Mouse (Mus musculus) midbrain, embryonic 15.5 days (tissue): ENCODE data around the gene Emd. TPM values are rescaled to one million over a fixed set of nuclear protein-coding genes. Genes with fewer than 3 reads are reported as not detected.

Experiments
- ATAC-seq: fragments of 200-750 bp; cut with Nextera tagmentation; replicated peaks from 2 replicates; pipeline ENCODE4 v1.8.0; 2017; ENCODE audit warnings: moderate TSS enrichment
- H3K27ac ChIP-seq: fragments of 300-500 bp; sonication (generic); 2 replicates; pipeline ENCODE4 v1.5.1; 2015; ENCODE audit warnings: mild to moderate bottlenecking, inconsistent platforms
- H3K27me3 ChIP-seq: fragments of 300-500 bp; sonication (generic); replicated peaks from 2 replicates; pipeline ENCODE4 v1.6.1; 2015; ENCODE audit warnings: inconsistent platforms
- H3K36me3 ChIP-seq: fragments of 300-500 bp; sonication (generic); replicated peaks from 2 replicates; pipeline ENCODE4 v1.6.1; 2015; ENCODE audit warnings: inconsistent platforms
- H3K4me1 ChIP-seq: fragments of 300-500 bp; sonication (generic); 2 replicates; pipeline ENCODE4 v1.6.1; 2015; ENCODE audit warnings: inconsistent platforms
- H3K4me2 ChIP-seq: fragments of 300-500 bp; sonication (generic); 2 replicates; pipeline ENCODE4 v1.6.1; 2015; ENCODE audit warnings: inconsistent platforms, mild to moderate bottlenecking, moderate library complexity
- H3K4me3 ChIP-seq: fragments of 300-500 bp; sonication (generic); 2 replicates; pipeline ENCODE4 v1.5.1; 2015; ENCODE audit warnings: mild to moderate bottlenecking, inconsistent platforms
- H3K9ac ChIP-seq: fragments of 300-500 bp; sonication (generic); 2 replicates; pipeline ENCODE4 v1.6.1; 2015; ENCODE audit warnings: mild to moderate bottlenecking, inconsistent platforms
- H3K9me3 ChIP-seq: fragments of 300-500 bp; sonication (generic); 2 replicates; pipeline ENCODE4 v1.6.1; 2016; ENCODE audit warnings: inconsistent platforms
- WGBS: fragments of 180-500 bp; shearing (Covaris S2); methylation state at CpG from one replicate; pipeline ENCODE4 v1.1.7; 2015; ENCODE audit warnings: mixed read lengths; 5-methylcytosine and 5-hydroxymethylcytosine counted together
- polyA plus RNA-seq: library from polyadenylated mRNA; unstranded; fragments of >200 nt; fragmentation: Nextera tagmentation; extraction: Ambion mirVana; gene quantifications from 2 replicates; pipeline ENCODE4 v1.2.1, GENCODE M21; 2015

Emd gene
- polyA plus RNA-seq, 1 experiment from 2014 or later: 17.7 TPM

DNA sequence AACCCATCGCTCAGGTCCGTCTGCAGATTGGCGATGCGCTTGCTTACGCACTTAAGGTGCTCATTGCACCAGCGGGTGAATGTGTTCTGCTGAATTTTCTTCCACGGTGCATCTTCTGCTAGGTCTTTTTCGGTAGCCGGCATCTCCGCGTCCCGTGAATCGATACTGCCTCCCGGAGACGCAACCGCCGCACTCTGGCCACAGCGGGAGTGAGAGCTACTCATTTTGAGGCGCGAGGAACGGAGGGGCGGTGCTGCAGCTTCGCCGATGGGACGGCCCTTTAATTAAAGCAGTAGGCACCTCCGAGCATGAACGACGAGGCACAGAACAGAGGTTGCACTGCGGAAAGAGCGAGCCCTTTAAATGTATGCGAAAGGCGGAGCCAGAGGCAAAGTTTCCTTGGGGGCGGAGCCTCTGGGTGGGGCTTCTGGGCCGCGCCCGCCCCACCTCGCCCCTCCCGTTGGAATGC, 8.2 kb upstream of the Emd start:
- Histone ChIP-seq H3K27ac (peak overlapping the region; percentile 89), H3K4me3 (peak overlapping the region; percentile 57), H3K36me3 (0 out of 2 replicates have a peak, but pooled peaks cover 8% of the 10 kb centered on the region), H3K9me3 (no peaks in the 10 kb centered on the region), H3K4me1 (peaks cover 19% of the 10 kb centered on the region), H3K9ac (peak overlapping the region; percentile 58), H3K27me3 (no peaks in the 10 kb centered on the region), H3K4me2 (peak overlapping the region; percentile 57)
- peak; percentile 92 for ATAC-seq
- WGBS: 23% methylated on average over 38 of the region's 38 CpGs

DNA sequence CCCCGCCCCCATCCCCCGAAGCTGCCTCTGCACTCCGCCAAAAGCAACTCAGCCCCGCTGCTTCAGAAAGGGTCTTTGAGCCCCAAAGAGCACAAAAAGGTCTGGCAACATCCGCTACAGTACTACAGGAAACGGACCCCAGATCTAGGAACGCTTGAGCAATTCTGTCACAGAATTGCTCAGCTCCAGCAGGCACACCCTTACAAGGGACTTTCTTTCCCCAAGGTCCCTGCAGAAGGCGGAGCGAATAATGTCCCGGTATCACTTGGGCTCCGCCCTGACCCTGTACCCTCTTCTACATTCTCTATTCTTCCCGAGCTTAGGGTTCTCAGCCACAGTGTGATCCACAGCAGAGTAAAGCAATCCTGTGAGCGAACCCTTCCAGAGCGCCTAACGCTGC, 7.8 kb upstream of the Emd start:
- peak overlapping the region; percentile 89 for H3K27ac ChIP-seq
- H3K9ac ChIP-seq: no peak overlapping the region
- H3K9me3 ChIP-seq: no peaks in the 10 kb centered on the region
- H3K36me3 ChIP-seq: 0 out of 2 replicates have a peak, but pooled peaks cover 3% of the 10 kb centered on the region
- H3K4me1 ChIP-seq: peaks cover 19% of the 10 kb centered on the region
- peak; percentile 18 for ATAC-seq
- WGBS: 21% methylated on average over 15 of the region's 15 CpGs
- peak overlapping the region; percentile 57 for H3K4me3 ChIP-seq
- H3K4me2 ChIP-seq: peak overlapping the region; percentile 57
- no peaks in the 10 kb centered on the region for H3K27me3 ChIP-seq

DNA sequence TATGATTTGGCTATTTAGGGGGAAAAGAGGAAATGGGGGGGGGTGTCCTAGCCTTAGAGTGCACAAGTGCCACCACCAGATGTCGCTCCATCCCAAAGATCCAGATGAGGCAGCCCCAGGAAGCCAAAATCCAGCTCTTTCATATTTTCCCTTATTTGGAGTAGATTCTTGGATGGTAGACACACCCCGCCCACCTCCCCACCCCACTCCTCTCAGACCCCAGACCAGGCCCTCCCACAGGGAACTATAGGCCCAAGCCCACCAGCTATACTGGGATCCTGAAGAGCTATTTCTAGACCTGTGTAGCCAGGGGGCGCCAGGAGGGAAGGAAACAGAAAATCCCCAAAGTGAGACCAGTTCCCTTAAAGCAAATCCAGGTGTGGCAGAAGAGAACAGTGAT, 5.8 kb upstream of the Emd start:
- Histone ChIP-seq H3K27ac (peak overlapping the region; percentile 3; the same call in 1 of the 2 replicates), H3K36me3 (no peaks in the 10 kb centered on the region), H3K9ac (no peak overlapping the region), H3K4me1 (peaks cover 8% of the 10 kb centered on the region; the same call in 1 of the 2 replicates), H3K9me3 (no peaks in the 10 kb centered on the region), H3K4me2 (peak overlapping the region; percentile 72), H3K4me3 (no peak overlapping the region), H3K27me3 (no peaks in the 10 kb centered on the region)
- ATAC-seq: no peak
- 21% methylated on average over 3 of the region's 3 CpGs for WGBS

DNA sequence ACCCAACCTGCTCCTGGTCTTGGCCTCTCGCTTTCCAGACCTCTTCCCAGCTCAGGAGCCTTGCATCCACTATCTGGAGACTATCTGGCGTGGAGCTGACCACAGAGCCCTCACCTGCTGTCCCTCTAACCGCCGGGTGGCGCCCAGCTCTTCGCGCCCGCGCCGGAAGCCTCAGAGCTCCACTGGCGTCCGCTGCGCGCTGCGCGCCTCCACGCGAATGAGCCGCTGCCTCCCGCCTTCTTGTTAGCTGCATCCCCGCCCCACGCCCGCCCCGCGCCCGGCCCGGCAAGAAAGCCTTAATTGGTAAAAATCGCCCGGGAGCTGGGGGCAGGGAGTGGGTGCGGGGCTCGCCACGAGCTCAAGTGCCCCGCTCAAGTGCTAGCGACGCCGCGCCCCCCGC, 4.9 kb upstream of the Emd start, which contains the start of gene Flna:
Flna (minus strand) TSS at position 206 of the 400 bp plus-strand sequence.
- Histone ChIP-seq H3K36me3 (no peaks in the 10 kb centered on the region), H3K4me2 (peak within 1 kb of the TSS; percentile 72), H3K9ac (peak within 1 kb of the TSS; percentile 46), H3K27ac (peak within 1 kb of the TSS; percentile 60), H3K4me3 (peak within 1 kb of the TSS; percentile 44), H3K4me1 (peaks cover 4% of the 10 kb centered on the region; the same call in 1 of the 2 replicates), H3K9me3 (no peaks in the 10 kb centered on the region), H3K27me3 (no peaks in the 10 kb centered on the region)
- WGBS: 12% methylated on average over 38 of the region's 38 CpGs
- ATAC-seq: no peak

DNA sequence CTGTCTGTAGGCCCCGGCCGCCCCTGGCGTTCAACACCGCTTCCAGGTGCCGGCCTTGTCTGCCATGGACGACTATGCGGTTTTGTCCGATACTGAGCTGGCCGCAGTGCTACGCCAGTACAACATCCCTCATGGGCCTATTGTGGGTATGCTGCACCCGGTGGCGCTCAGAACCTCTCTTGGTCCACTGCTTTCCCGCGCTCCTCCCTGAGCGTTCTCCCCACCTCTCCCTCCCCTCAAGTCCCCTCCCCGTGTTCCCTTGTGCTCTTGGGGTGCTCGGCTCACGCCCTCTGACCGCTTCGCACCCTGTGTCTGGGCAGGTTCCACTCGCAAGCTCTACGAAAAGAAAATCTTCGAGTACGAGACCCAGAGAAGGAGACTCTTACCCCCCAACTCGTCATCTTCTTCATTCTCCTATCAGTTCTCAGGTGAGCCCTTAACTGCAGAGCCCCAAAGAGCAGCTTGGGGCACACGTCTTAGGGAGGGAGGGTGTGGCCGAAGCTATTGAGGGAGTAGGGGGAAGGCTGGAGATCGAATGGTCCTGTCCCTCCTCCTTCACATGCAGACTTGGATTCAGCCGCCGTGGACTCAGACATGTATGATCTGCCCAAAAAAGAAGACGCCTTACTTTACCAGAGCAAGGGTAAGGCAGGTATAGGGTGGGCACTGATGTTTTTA, 540 bp downstream of the Emd start:
- H3K27ac ChIP-seq: peak overlapping the region; percentile 90
- no peaks in the 10 kb centered on the region for H3K9me3 ChIP-seq
- 30% methylated on average over 29 of the region's 31 CpGs for WGBS
- H3K9ac ChIP-seq: peak overlapping the region; percentile 67
- no peaks in the 10 kb centered on the region for H3K27me3 ChIP-seq
- peaks cover 7% of the 10 kb centered on the region for H3K4me1 ChIP-seq
- peak; percentile 34 for ATAC-seq
- H3K4me2 ChIP-seq: peak overlapping the region; percentile 64
- H3K4me3 ChIP-seq: peak overlapping the region; percentile 61
- H3K36me3 ChIP-seq: no peaks in the 10 kb centered on the region; the same call in 1 of the 2 replicates

DNA sequence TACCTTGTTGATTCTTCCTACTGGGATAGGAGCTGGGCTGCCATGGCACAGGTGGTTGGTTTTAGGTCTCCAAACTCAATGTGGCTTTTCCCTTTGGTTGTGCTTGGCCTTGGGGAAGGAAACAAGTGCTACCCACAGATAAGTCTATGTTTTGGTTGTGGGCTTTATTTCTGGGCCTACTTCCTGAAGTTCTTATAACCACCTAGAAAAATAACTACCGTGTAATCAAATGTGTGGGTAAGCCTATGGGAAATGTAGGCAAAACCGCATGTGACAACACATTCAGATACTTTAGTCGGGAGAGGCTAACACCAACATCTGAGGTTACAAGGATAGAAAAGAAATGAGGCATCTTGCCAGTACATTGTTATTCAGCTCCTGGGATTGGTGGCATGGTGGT, 3.3 kb downstream of the Emd start:
- no peaks in the 10 kb centered on the region for H3K27me3 ChIP-seq
- H3K36me3 ChIP-seq: no peaks in the 10 kb centered on the region; the same call in 1 of the 2 replicates
- H3K27ac ChIP-seq: no peak overlapping the region
- no peak for ATAC-seq
- no peak overlapping the region for H3K4me3 ChIP-seq
- no peak overlapping the region for H3K9ac ChIP-seq
- H3K9me3 ChIP-seq: no peaks in the 10 kb centered on the region
- H3K4me2 ChIP-seq: no peak overlapping the region
- 92% methylated on average over 3 of the region's 3 CpGs for WGBS
- H3K4me1 ChIP-seq: peaks cover 7% of the 10 kb centered on the region

DNA sequence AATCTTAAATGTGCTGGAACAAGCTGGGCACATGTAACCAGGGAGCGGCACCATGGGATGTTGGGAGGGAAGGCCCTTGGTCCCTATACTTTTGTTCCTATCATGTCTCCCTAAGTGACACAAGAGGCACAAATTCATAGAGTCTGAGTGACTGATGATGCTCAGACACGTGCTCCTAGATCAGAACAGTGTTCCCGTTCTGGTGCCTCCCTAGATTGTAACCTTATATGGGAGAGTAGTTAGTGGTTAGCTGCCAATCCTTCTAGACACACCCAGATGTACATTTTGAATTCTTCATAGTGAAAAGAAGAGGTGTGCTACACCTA, 15.2 kb downstream of the Emd start:
- H3K9ac ChIP-seq: peak overlapping the region; percentile 46
- H3K4me2 ChIP-seq: peak overlapping the region; percentile 53
- H3K9me3 ChIP-seq: no peaks in the 10 kb centered on the region
- peak overlapping the region; percentile 47 for H3K4me3 ChIP-seq
- peaks cover 11% of the 10 kb centered on the region; the same call in 1 of the 2 replicates for H3K4me1 ChIP-seq
- no peaks in the 10 kb centered on the region for H3K27me3 ChIP-seq
- peak; percentile 49 for ATAC-seq
- H3K36me3 ChIP-seq: no peaks in the 10 kb centered on the region
- peak overlapping the region; percentile 97 for H3K27ac ChIP-seq
- WGBS: 28% methylated on average over 3 of the region's 3 CpGs

DNA sequence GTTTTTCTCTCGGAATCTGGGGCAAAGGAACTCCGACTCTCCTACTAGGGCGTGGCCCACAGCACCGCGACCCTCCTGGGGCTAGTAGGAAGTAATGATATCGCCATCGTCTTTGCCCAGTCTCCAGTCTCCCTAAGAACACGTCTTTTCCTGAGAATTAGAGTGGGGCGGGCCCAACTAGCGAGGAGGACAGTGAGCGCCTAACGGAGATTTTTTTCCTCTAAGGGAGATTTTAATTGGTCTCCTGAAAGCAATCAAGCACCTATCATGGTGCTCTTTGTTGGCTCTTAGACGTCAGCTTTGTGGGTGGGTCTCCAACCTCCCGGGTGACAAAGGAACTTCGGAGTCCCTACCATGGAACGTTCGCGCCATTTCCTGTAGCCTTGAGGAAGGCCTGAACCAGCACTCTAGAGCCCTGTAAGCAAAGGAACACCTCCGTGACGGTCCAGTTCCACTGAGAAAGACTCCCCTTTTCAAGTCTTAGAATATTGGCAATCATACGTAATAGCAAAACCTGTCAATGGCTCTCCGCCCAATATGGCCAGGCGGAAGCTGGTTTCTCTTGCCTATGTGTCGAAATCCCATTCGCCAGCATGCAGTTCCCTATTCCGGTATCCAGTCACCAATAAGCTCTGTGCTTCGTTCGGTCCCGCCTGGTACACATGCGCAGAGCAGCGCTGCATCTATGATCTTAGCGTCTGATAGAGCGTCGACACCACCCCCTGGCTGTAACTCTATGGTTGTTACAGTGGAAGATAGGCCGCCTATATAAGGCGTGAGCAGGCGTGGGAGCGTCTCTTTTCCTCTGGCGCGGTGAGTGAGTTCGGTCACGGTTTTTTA, 15.8 kb downstream of the Emd start, which contains the start of gene Rpl10:
Rpl10 (plus strand) TSS at position 751 of the 840 bp plus-strand sequence.
- ATAC-seq: peak; percentile 96
- peak within 1 kb of the TSS; percentile 53 for H3K4me2 ChIP-seq

DNA sequence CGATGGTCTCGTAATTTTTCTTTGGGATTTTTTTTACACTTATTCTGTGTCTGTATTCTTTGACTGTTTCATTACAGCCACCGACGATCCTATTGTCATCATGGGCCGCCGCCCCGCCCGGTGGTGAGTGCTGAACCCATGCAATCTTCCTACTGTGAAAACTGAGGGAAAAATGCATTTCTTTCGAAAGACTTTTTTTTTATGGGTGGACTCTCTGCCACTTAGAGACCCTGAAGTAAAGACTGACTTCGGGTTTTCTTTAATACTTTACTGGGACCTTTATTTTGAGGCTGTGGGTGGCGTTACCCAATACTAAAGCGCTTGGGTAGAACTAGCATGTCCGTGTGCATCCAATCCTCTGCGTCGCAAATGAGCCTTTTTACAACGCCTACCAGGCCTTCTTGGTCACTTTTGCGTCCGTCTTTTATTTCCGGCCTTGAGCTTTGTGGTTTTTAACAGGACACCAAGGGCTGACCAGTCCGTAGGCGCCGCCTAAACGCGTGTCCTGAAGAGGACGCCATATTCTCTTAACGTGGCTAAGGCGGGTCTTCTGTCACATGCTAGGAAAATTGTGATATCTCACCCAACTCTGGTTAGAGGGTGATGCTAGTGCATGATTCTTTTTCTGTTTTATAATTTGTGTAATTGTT, 16.5 kb downstream of the Emd start:
- Histone ChIP-seq H3K4me3 (peak overlapping the region; percentile 47), H3K4me2 (peak overlapping the region; percentile 45), H3K27me3 (no peaks in the 10 kb centered on the region), H3K4me1 (peaks cover 11% of the 10 kb centered on the region; the same call in 1 of the 2 replicates), H3K9me3 (no peaks in the 10 kb centered on the region), H3K36me3 (no peaks in the 10 kb centered on the region), H3K9ac (peak overlapping the region; percentile 65), H3K27ac (peak overlapping the region; percentile 55)
- peak; percentile 13; the same call in 1 of the 2 replicates for ATAC-seq
- 23% methylated on average over 27 of the region's 27 CpGs for WGBS

More for the DNA sequence above, 15.8 kb downstream of the Emd start, which contains the start of gene Rpl10:
- Histone ChIP-seq H3K27ac (peak within 1 kb of the TSS; percentile 97), H3K27me3 (no peaks in the 10 kb centered on the region), H3K9me3 (no peaks in the 10 kb centered on the region), H3K4me1 (peaks cover 11% of the 10 kb centered on the region; the same call in 1 of the 2 replicates), H3K36me3 (no peaks in the 10 kb centered on the region), H3K9ac (peak within 1 kb of the TSS; percentile 65), H3K4me3 (peak within 1 kb of the TSS; percentile 47)
- 28% methylated on average over 42 of the region's 42 CpGs for WGBS

DNA sequence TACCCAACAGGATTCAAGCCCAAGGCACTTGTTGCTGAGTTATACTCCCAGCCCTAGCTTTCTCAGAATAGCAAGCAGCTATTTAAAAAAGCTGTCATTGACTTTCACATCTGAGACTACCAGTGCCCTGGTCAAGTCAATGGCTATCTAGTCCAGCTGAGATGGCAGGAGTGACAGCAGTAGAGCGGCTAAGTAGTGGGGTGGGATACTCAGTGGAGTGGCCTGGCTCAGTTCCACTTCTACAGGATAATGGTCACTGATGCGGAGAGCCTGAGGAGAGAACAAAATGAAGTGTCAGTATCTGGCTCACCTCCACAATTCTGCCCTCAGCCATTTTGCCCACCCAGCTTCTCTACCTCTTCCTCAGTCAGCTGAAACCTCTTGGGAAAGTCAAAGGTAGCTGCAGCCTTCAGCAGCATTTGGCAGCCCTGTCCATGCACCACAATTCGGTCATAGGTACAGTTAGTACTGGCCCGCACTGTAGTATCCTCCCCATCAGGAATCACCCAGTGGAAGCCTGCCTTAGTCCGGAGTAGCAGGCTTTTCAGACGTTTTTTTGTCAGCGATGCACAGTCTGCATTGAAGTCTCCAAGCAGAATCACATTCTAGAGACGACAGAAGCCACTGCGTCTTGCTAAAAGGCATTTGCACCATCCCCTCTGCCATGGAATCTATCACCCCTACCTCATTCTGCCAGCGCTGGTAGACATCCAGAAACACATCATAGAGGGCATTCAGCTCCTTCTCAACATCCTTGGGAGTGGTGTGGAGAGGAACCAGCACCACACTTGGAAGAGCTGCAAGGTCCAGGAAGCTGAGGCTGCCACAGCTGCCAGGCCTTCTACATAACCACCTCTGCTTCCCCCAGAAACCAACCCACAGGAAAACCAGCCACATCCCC, 19.2 kb downstream of the Emd start:
- no peak overlapping the region for H3K9ac ChIP-seq
- H3K36me3 ChIP-seq: no peaks in the 10 kb centered on the region
- H3K27ac ChIP-seq: no peak overlapping the region; the same call in 1 of the 2 replicates
- WGBS: 38% methylated on average over 10 of the region's 10 CpGs
- no peak overlapping the region for H3K4me2 ChIP-seq
- ATAC-seq: no peak
- H3K9me3 ChIP-seq: no peaks in the 10 kb centered on the region
- H3K27me3 ChIP-seq: no peaks in the 10 kb centered on the region
- peaks cover 11% of the 10 kb centered on the region; the same call in 1 of the 2 replicates for H3K4me1 ChIP-seq
- no peak overlapping the region for H3K4me3 ChIP-seq

DNA sequence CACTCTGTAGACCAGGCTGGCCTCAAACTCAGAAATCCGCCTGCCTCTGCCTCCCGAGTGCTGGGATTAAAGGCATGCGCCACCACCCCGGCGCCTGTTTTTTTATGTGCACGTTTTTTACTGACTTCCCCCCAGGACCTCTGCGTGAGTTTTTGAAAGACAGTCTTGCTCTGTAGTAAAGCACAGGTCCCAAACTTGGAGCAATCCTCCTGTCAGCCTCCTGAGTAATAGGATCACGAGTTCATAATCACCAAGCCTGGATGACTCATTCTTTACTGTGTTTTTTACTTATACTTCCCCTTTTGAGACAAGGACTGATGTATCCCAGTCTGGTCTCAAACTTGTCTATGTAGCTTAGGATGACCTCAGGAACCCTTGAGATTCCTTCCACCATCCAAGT, 23.4 kb downstream of the Emd start:
- no peaks in the 10 kb centered on the region for H3K9me3 ChIP-seq
- WGBS: 75% methylated on average over 8 of the region's 8 CpGs
- no peaks in the 10 kb centered on the region for H3K27me3 ChIP-seq
- no peaks in the 10 kb centered on the region for H3K36me3 ChIP-seq
- H3K27ac ChIP-seq: no peak overlapping the region
- no peak for ATAC-seq
- H3K9ac ChIP-seq: no peak overlapping the region
- H3K4me2 ChIP-seq: no peak overlapping the region
- H3K4me3 ChIP-seq: no peak overlapping the region
- H3K4me1 ChIP-seq: 0 out of 2 replicates have a peak, but pooled peaks cover 6% of the 10 kb centered on the region
